Mouse (Mus musculus) gastrocnemius, postnatal 25 days (tissue): ENCODE data around the gene Mmp21. TPM values are rescaled to one million over a fixed set of nuclear protein-coding genes. Genes with fewer than 3 reads are reported as not detected.
"Not testable (repeated sequence)": the region's sequence is repeated elsewhere in the genome, so short reads cannot be mapped to it uniquely, and the experiment has no call there.

Experiments
- DNase-seq: peaks from one replicate; pipeline ENCODE4 v3.0.0; 2022
- long read RNA-seq, 2 experiments: library from polyadenylated mRNA; stranded (forward); transcript quantifications; one replicate each; pipeline ENCODE4 v2.0.0; 2021
- total RNA-seq, 2 experiments: library from RNA; stranded (reverse); gene quantifications; 1 replicate in 1 of 2; 2 replicates in 1 of 2; pipeline ENCODE4 v1.2.3; 2021

The Mmp21 gene
- total RNA-seq = not detected
- long read RNA-seq, experiment 1 = 0 reads
- long read RNA-seq, experiment 2 = 0 reads

DNA sequence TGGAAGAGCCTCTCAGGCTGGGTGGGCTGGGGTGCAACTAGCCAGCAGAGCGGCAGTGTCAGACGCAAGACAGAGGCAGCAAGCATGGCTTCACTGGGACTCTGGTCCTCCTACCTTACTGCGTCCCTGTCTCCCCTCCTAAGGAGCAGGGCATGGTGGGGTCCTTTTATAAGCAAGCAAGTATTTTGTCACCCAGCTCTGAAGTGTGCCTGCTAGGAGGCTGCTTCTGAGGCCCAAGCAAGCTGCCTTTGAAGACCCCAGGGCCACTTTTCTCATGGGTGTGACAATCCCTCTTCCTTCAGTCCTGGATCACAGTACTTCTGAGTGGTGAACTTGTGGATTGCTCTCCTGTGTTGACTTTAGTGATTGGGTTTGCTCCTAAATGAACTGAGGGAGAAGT is at the start of gene Mmp21:
Gene Mmp21, minus strand, starts transcription at position 101 of the 400 bp plus-strand sequence.
- DNase-seq = no peak

DNA sequence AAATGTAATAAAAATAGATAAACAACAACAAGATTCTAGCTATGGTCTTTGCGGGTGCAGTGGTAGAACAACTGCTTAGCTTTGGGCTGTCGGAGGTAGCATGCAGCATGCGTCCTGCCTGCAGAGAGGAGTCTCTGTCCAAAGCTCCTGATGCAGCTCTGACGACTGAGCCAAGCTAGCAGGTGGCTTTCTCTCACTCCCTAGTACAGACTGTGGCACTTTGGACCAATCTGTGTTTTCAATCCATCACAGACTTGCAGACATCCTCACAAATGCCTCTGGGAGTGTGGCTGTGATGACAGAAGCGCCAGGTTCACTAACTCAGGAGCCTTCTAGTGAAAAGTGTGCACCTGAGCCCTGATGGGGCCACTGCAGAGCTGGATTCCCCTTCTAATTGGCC is 49.5 kb upstream of the Mmp21 start:
- no peak for DNase-seq

DNA sequence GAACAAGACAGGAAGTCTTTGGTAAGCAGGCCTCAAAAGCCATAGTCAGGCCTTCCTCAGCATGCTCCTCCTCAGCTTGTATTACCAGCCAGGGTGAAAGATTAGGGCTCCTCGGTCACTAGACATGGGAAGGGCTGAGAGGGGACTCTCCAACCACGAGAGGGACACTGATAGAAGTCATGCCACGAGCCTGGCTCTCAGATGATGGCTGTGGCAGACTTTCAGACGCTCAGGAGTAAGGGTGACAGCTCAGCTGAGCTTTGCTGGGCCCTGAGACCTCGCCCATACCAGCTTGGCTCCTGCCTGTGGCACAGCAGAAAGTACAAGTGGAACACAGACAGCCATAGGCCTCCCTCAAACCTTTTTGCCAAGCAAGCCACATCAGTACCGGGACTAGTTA is 47.2 kb upstream of the Mmp21 start:
- no peak for DNase-seq

DNA sequence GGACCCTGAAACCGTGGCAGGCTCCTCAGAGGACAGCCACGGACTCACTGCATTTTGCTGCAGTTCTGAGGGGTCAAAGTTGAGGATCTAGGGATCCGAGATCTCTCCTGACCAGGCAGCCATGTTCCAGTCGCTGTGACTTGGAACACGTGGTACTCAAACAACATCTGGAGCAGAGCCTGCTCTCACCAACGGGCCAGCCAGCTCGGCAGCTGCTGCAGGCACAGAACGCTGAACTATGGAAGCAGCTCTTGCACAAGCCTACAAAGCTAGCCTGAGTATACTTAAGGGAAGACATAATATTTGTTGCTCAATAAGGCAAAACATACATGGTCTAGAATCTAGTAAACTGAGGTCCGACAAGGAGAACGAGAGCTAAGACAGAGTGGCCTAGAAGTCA is 45.7 kb upstream of the Mmp21 start:
- DNase-seq = peak; percentile 48

DNA sequence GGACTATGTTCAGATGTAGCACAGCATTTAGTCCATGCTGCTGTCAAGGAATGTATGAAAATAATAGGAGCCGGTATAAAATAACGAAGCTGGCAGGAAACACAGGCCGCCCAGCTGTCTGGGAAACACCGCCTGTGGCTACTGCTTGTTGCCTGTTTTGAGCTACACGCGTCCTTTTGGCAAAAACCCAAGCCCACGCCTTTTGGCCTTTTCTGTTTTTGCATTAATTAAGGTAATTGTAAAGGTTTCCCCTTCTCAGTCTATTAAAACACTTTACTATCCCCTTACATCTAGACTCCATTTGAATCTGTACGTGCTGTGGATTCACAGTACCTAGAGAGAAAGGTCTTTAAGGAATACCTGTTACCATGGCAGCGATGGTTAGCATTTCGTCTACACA is 45.0 kb upstream of the Mmp21 start:
- DNase-seq = no peak

DNA sequence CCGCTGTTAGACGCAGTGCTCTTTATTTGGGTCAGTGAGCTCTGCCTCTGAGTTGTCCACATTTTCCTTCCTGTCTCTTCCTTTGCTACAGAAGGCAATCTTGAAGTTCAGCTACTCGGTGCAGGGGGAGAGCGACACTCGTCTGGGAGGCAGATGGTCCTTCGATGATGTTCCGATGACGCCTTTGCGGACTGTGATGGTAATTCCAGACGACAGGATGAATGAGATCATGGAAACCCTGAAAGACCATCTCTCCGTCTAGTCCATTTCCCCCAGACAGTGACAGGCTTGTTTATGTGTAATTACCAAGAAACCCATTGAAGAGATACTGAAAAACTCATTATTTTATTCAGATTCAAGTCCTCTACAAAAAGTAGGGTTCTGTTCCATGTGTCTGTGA is 40.8 kb upstream of the Mmp21 start:
- DNase-seq = no peak

DNA sequence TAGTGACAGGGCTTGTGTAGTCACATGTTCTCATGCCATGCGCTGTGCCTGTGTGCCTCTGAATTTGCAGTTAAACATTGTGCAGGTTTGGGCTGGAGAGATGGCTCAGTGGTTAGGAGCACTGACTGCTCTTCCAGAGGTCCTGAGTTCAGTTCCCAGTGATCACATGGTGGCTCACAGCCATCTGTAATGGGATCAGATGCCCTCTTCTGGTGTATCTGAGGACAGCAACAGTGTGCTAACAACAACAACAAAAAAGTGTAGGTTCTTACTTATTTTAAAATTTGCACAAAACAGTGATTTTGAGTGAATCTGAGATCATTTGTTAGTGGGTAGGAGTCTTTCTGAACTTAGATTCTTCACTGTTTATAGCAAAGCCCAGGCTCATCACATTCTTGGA is 38.7 kb upstream of the Mmp21 start:
- DNase-seq = no peak

DNA sequence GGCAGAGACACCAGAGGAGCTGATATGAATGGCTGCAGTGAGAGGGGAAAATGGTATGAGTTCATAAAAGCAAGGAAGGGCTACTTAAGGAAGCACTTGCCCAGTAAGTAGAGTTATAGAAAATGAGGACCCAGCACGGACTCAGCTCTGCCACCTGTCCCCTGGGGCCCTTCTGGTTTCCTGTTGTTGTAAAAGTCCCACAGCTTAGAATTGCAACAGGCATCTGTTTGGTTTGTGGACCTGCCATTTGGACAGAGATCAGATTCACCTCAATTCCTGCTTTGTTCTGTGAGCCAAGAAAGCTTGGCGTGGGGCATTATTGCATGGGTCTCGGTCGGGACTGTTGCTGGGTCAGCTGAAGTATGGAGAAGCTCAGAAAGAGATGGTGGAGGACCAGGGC is 35.5 kb upstream of the Mmp21 start:
- DNase-seq = no peak

DNA sequence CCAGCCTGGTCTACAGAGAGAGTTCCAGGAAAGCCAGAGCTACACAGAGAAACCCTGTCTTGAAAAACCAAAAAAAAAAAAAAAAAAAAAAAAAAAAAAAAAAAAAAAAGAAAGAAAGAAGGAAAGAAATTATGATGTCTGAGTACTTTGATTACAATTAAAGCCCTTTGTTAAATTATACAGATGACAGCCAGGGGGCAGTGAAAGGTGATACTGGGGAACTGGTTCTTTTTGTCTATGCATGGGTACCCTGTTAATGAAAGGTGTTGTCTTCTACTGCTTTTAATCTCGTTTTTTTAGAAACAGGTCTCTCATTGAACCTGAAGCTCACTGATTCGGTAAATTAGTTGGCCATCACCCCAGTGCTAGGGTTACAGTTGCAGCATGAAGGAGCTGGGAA is 27.4 kb upstream of the Mmp21 start:
- no peak for DNase-seq

DNA sequence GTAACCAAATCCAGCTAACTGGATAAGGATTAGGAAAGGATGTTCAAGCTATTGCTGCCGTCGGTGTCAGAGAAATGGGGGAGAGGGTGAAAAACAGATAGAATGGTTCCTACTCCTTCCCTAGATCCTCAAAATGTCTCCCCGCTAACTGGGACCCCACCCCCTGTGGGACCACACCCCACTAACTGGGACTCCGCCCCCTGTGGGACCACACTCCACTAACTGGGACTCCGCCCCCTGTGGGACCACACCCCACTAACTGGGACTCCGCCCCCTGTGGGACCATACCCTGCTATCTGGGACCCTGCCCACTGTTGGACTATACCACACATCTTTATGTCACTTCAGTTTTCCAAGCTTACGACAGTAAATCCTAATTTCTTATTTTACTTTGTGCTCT is 24.0 kb upstream of the Mmp21 start:
- DNase-seq = no peak

DNA sequence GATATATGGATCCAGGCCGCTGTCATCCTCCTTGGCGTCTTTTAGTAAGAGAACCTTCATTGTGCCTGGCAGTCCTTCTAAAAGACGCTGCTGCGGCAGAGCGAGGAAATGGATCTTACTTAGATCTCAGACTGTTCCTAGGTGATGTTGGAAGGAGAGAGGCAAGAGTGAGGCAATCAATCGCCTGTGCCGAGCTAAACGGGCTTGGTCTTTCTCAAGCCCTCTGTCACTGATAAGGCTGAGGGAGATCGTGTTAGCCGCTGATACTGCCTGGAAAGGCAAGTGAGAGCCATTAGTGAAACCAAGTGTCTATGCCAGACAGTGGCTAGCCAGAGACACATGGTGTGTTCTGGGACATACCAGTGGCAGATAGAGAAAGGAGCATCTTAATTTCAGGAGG is 22.5 kb upstream of the Mmp21 start:
- no peak for DNase-seq

DNA sequence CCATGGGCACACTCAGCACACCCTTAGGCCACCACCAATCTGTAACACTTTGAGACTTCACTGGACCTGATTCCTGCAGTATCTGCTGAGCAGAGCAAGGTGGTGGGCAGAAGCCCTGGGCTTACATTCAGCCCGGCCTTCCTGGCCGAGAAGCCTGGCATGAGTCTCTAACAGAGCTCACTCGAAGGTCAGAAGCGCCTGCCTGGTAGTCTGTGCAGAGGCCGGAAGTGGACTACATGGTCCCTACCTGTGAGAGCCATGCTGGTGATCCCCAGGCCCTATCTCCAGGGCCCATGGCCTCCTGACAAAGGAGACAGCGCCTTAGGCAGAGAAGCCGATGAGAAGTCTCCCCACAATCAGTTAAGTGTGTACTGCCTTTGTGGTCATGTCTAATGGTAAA is 21.5 kb upstream of the Mmp21 start:
- DNase-seq = no peak

DNA sequence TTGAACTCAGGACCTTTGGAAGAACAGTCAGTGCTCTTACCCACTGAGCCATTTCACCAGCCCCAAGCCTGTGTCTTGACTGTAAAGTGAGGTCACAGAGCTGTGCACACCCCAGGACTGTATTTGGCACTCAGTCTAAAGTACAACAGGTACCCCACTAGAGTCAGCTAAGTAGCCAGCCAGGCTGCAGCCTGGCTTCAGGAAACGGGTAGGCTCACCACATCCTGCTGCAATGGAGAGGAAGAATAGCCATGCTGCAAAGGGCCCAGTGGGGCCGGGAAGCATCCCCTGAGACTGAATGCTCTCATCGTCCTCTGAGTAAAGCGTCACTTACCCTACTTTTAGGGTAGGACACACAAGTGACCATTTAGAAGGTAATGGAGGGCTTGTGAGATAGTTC is 20.0 kb upstream of the Mmp21 start:
- no peak for DNase-seq

DNA sequence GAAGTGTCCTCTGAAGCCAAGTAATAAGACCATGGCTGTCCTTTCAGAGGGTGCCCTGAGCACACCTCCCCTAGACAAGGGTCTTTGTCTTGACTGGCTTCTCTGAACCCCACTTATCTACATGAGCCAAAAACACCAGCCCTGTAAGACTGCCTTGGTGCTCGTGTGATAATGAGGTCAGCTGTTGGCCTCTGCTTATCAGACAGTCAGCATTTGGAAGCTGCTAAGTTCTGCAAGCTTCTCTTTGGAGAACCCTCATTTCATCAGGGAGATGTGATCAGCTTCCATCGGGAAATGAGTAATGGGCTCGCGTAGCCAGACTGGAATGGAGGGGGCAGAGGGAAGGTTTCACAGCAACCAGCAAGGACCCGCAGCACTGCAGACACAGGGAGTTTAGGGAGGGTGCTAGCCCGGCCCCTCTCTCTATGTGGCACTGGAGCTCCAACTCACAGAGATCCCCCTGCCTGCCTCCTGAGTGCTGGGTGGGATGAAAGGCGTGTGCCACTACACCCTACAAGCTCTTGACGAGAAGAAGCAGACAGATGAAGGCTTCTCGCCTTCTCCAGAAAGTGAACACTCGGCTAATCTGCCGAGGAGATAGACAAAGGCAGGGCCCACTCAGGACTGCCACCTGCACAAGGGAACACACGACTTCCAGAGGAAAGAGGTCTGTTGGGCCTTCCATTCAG is 18.3 kb upstream of the Mmp21 start:
- DNase-seq = no peak

DNA sequence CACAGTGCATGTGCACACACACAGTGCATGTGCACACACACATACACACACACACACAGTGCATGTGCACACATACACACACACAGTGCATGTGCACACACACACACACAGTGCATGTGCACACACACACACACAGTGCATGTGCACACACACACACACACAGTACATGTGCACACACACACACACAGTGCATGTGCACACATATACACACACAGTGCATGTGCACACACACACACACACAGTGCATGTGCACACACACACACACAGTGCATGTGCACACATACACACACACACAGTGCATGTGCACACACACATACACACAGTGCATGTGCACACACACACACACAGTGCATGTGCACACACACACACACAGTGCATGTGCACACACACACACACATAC is 5.8 kb upstream of the Mmp21 start:
- not testable (repeated sequence) for DNase-seq

DNA sequence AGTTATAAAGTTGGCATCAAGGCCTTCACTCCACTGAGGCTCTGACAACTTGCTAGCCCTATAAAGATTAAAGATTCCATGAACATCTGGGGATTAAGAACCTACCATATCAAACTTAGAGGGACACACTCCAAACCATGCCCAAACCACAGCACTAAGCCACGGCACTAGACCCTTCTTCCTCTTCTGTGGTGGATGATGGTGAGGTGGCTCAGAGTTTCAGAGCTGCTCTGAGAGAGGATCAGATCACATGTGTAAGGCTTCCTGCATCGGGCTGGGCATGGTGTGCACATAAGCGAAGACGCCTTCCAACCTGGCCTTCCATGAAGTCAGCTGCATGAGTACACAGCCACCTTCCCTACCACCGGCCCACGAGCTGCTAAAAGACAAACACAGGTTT is 4.8 kb upstream of the Mmp21 start:
- no peak for DNase-seq

DNA sequence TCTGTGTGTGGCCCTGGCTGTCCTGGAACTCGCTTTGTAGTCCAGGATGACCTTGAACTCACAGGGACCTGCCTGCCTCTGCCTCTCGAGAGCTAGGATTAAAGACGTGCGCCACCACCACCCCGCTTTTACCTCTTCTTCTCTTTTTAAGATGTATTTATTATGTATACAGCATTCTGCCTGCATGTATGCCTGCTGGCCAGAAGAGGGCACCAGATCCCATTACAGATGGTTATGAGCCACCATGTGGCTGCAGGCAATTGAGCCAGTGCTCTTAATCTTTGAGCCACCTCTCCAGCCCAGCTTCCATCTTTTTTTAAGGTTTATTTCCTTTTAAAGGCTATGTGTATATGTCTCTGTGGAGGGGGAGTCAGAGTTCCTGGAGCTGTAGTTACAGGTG is 4.2 kb upstream of the Mmp21 start:
- no peak for DNase-seq

DNA sequence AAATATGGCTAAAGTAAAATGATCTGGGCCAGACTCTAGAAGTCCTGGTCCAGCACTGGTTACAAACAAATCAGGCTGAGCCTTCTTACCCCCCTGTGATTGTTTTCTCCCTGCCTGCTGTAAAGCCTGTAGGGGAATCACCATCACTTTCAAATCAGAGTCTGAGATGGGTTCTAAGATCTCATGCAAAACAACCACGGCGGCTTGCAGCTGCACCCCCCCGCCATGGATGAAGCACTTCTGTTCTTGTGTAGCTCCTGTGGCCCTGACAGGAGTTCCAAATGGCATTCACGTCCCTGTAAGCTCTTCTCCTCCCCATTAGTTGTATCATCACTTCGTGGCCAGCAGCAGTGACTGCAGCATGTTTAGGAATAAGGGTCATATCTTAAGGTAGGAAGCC is 3.8 kb upstream of the Mmp21 start:
- DNase-seq = no peak

DNA sequence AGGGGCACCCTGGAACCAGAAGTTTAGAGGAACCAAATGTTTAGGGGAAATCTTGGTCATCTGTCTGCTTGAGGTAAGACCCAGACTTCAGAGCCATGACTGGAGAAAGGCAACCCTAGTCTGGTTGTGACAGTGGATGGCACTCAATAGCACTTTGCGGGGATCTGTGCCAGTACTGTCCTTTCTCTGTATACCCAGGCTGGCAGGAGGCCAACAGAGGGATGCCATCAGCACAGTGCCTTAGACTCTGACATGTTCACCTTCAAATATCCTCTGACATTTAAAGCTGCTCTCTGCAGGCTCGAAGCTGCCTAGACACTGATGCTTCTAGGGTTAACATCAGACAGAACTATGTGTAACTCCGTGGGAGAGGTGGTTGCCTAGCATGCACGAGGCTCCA is 422 bp downstream of the Mmp21 start:
- DNase-seq = no peak

DNA sequence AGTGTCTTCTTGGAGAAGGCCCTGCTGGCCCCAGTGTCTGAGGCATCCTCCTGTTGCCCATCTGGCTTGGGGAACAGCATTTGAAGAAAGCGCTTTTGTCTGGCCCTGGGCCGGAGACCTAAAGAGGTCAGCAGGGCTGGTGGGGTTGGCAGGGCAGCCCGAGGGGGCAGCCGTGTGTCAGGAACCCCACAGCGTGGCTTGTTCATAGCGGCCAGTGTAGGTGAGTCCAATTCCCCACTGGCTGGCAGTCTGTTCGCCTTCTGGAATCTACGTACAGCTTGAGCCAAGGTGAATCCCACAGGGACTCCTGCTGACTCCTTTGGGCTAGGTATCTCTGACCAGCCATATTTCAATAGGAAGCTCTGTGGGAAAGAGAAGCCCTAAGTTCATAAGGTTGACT is 1.1 kb downstream of the Mmp21 start:
- DNase-seq = no peak

DNA sequence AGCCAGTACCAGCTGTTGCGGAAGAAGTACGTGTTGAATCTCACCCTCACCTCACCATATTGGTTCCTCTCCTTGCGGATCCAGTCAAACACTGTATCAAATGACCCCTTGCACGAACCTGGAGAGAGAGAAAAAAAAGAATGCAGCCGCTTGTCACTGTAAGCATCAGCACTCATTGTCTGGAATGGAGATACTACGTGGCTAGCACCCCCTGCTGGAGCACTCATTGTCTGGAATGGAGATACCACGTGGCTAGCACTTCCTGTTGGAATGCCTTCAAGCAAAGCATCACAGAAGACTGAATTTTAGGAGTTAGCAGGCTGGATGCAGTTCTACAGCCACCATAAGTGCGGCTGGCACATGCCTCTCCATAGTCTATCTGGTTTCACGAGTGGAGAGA is 3.9 kb downstream of the Mmp21 start:
- DNase-seq = no peak

DNA sequence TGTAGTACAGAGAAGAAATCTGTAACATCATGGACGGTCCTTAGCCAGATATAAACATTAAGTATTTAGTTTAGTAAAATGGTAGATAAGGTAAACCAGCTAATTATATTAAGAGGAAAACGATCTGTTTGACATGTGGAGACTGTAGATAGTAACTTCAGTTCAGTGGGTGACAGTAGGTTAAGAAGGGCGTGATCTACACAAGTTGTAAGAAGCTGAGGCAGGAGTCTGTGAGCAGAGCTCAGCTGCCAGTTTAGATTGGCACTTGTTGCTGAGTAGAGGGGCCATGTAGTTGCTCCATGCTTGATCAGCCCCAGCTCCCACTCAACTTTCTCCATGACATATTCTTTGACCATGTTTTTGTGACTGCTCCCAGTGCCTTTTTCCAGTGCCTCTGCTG is 9.0 kb downstream of the Mmp21 start:
- DNase-seq = no peak

DNA sequence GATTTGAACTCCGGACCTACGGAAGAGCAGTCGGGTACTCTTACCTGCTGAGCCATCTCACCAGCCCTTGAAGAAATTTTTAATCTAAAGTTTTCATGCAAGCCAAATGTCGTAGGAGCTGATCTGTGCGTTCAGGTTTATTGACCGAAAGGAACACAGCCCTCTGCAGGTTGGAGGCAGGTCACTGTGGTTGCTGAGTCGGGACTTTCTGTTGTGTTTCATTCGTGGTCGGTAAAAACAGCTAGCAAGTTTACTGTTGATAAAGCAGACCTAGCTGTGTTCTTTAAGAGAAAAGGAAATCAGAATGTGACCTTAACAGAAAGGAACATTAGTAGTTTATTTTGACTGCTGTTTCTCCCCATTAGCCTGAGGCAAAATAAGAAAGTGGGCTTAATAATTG is 9.9 kb downstream of the Mmp21 start:
- DNase-seq = no peak

DNA sequence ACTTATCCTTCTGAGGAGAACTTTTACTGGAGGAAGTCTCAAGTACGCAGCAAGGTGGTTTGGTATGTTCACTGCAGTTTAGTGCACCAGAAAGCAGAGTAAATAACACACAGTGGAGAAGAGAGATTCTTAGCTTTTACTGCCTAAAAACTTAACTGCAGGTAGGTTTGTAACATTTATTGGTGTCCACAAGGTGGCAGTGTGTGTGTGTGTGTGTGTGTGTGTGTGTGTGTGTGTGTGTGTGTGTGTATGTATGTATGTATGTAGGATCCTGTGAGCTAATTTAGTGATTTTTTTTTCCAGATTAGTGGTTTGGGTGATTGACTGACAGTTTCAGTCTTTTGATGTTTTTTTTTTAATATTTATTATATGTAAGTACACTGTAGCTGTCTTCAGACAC is 10.8 kb downstream of the Mmp21 start:
- DNase-seq = no peak

DNA sequence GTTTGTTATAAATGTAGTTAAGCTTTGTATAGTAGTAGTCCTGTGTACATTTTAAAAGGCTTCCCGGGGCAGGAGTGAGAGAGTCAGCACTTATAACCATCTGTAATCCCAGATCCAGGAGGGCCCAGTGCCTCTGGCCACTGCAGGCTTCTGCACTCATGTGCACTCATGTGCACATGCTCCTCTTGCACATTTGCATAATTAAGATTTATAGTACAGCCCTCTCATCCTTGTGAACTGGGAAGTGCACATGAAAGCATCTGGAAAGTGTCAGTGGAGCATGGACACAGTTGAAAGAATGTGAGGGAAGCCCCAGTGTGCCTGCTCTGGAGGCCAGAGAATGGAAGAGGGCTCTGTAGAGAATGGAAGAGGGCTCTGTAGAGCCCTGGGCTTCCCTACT is 17.4 kb downstream of the Mmp21 start:
- DNase-seq = no peak
